ENCODE assay signal across 28 mouse cellular contexts in the genomic region with DNA sequence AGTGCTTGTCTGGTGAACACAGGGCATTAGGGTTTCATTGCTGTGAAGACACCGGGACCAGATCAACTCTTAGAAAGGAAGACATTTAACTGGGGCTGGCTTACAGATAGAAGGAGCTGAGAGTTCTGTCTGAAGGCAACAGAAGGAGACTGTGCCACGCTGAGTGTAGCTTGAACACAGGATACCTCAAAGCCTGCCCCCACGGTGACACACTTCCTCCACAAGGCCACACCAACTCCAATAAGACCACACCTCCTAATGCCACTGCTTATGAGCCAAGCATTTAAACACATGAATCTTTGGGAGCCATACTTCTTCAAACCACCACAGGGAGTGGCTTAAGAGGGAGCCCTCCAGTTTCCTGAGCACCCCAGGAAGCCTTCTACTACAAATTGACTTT. TPM values are rescaled to one million over a fixed set of nuclear protein-coding genes. Genes with fewer than 3 reads are reported as not detected.
DNase-seq lines count a peak whose midpoint lies in the region; ATAC-seq and TF ChIP-seq lines count a peak whose summit lies in the region.
"Had no signal": no experiment of that assay in that cellular context is flagged by ENCODE, and none has a peak within 500 bp of the region (broad histone marks: within the 10 kb centered on the region; RNA-seq: fewer than 3 reads in every experiment).

No protein-coding gene starts in this region.

- peak overlapping the region; percentile 47 for H3K27ac ChIP-seq in cerebellum, adult 2 months (ENCODE audit: insufficient read depth, low read length)
- peak overlapping the region; percentile 25; the same call in 1 of the 2 replicates for H3K27ac ChIP-seq in spleen, adult 2 months (ENCODE audit: insufficient read depth, low read length)
- no peak overlapping the region for H3K27ac ChIP-seq in forebrain, postnatal 0 days (ENCODE audit: low read depth, low read length)
- H3K27ac ChIP-seq: embryonic facial prominence, embryonic 12.5 days; forebrain, embryonic 10.5 days; forebrain, embryonic 15.5 days; hindbrain, embryonic 14.5 days; limb, embryonic 12.5 days; liver, embryonic 15.5 days; lung, embryonic 15.5 days; neural tube, embryonic 12.5 days had no signal

- no peak for TF ChIP-seq POLR2A in cerebellum, adult 2 months (IDR thresholded peaks at IDR 0.05; ENCODE audit: borderline replicate concordance, insufficient read depth, low read length)
- TF ChIP-seq POLR2A in spleen, adult 2 months (IDR thresholded peaks at IDR 0.05; ENCODE audit: low read depth, low read length): no peak

- H3K4me3 ChIP-seq in cerebellum, adult 2 months (replicated peaks; ENCODE audit: insufficient read depth, low read depth, low read length): no peak overlapping the region
- no peak overlapping the region for H3K4me3 ChIP-seq in spleen, adult 2 months (ENCODE audit: extremely low read depth, insufficient read depth, insufficient read length)
- no peak overlapping the region for H3K4me3 ChIP-seq in forebrain, postnatal 0 days (ENCODE audit: low read depth, low read length)
- H3K4me3 ChIP-seq: embryonic facial prominence, embryonic 12.5 days; forebrain, embryonic 10.5 days; forebrain, embryonic 15.5 days; heart, embryonic 12.5 days; limb, embryonic 12.5 days; liver, embryonic 15.5 days; lung, embryonic 15.5 days; neural tube, embryonic 12.5 days had no signal

- no peak for DNase-seq in cerebellum, adult 2 months
- DNase-seq in cerebellum, postnatal 36 days: no peak
- peak; percentile 12 to 23 for DNase-seq in spleen, adult 2 months (ENCODE audit: low read depth in 1 of 2, low spot score in 2 of 2)
- DNase-seq in spleen, adult 12 weeks (ENCODE audit: low spot score): no peak
- DNase-seq in splenic B cell, adult 2 months (ENCODE audit: low read depth, low spot score): peak; percentile 44
- DNase-seq in forebrain, postnatal 0 days: no peak
- DNase-seq in kidney, adult 18-20 months: no peak
- DNase-seq: cerebellum, adult 9-10 months; embryo, embryonic 11 days; gastrocnemius, postnatal 10 days; kidney, adult 9 months; kidney, postnatal 10 days; right cerebral cortex, adult 18-20 months; thymus, postnatal 14 days had no signal

- no peaks in the 10 kb centered on the region for H3K27me3 ChIP-seq in cerebellum, adult 2 months (ENCODE audit: control insufficient read depth, insufficient read depth, low read length)
- no peaks in the 10 kb centered on the region for H3K27me3 ChIP-seq in spleen, adult 2 months (ENCODE audit: control insufficient read depth, insufficient read depth, low read length)
- no peaks in the 10 kb centered on the region for H3K27me3 ChIP-seq in splenic B cell, adult 2 months (ENCODE audit: control insufficient read depth, insufficient read depth, low read length, poor library complexity, severe bottlenecking)
- H3K27me3 ChIP-seq in forebrain, postnatal 0 days (ENCODE audit: insufficient read depth, low read length): no peaks in the 10 kb centered on the region
- H3K27me3 ChIP-seq: embryonic facial prominence, embryonic 12.5 days; forebrain, embryonic 15.5 days; heart, embryonic 12.5 days; limb, embryonic 12.5 days; liver, embryonic 15.5 days; lung, embryonic 15.5 days; neural tube, embryonic 12.5 days; Patski had no signal

- peak; percentile 40 for ATAC-seq in activated CD4-positive, CD25-positive, alpha-beta regulatory T cell, adult 4 months
- ATAC-seq in forebrain, postnatal 0 days: no peak
- ATAC-seq: forebrain, embryonic 15.5 days; intestine, embryonic 16.5 days; midbrain, embryonic 16.5 days; Patski had no signal

- 87% methylated on average over 3 of the region's 3 CpGs for WGBS in cerebellum, adult 2 months
- 36% methylated on average over 3 of the region's 3 CpGs for WGBS in spleen, adult 2 months
- WGBS in forebrain, postnatal 0 days: 87% methylated on average over 3 of the region's 3 CpGs

- no peaks in the 10 kb centered on the region for H3K36me3 ChIP-seq in spleen, adult 2 months (ENCODE audit: control insufficient read depth, insufficient read depth, low read length)
- no peaks in the 10 kb centered on the region for H3K36me3 ChIP-seq in splenic B cell, adult 2 months (ENCODE audit: control insufficient read depth, insufficient read depth, low read length, poor library complexity, severe bottlenecking)
- no peaks in the 10 kb centered on the region for H3K36me3 ChIP-seq in forebrain, postnatal 0 days (ENCODE audit: insufficient read depth)
- H3K36me3 ChIP-seq: embryonic facial prominence, embryonic 12.5 days; forebrain, embryonic 10.5 days; forebrain, embryonic 15.5 days; limb, embryonic 12.5 days; lung, embryonic 15.5 days; neural tube, embryonic 12.5 days had no signal

- H3K4me1 ChIP-seq in cerebellum, adult 2 months (ENCODE audit: control insufficient read depth, insufficient read depth, low read length): peaks cover 14% of the 10 kb centered on the region; the same call in 1 of the 2 replicates
- peaks cover 5% of the 10 kb centered on the region; the same call in 1 of the 2 replicates for H3K4me1 ChIP-seq in spleen, adult 2 months (ENCODE audit: control insufficient read depth, insufficient read depth, insufficient read length)
- H3K4me1 ChIP-seq in forebrain, postnatal 0 days (ENCODE audit: insufficient read depth): no peaks in the 10 kb centered on the region
- H3K4me1 ChIP-seq: embryonic facial prominence, embryonic 12.5 days; forebrain, embryonic 15.5 days; liver, embryonic 15.5 days; lung, embryonic 15.5 days; neural tube, embryonic 12.5 days had no signal

- H3K9me3 ChIP-seq in forebrain, postnatal 0 days (ENCODE audit: low read length): no peaks in the 10 kb centered on the region
- H3K9me3 ChIP-seq: embryonic facial prominence, embryonic 12.5 days; forebrain, embryonic 10.5 days; forebrain, embryonic 15.5 days; heart, embryonic 12.5 days; limb, embryonic 12.5 days; liver, embryonic 15.5 days; lung, embryonic 15.5 days; neural tube, embryonic 12.5 days had no signal

- no peak for TF ChIP-seq CTCF in cerebellum, adult 2 months (IDR thresholded peaks at IDR 0.05; ENCODE audit: borderline replicate concordance, insufficient read depth, low read depth, low read length)
- TF ChIP-seq CTCF in spleen, adult 2 months (IDR thresholded peaks at IDR 0.05; ENCODE audit: extremely low read depth, insufficient read depth, insufficient read length, insufficient replicate concordance): no peak
- TF ChIP-seq CTCF in forebrain, postnatal 0 days (IDR thresholded peaks at IDR 0.05; ENCODE audit: low read depth): no peak

- H3K9ac ChIP-seq in forebrain, postnatal 0 days: no peak overlapping the region
- H3K9ac ChIP-seq: embryonic facial prominence, embryonic 12.5 days; forebrain, embryonic 15.5 days; heart, embryonic 12.5 days; hindbrain, embryonic 14.5 days; limb, embryonic 12.5 days; liver, embryonic 15.5 days; lung, embryonic 15.5 days; neural tube, embryonic 12.5 days had no signal

- H3K4me2 ChIP-seq in forebrain, postnatal 0 days (ENCODE audit: low read depth): no peak overlapping the region
- H3K4me2 ChIP-seq: embryonic facial prominence, embryonic 12.5 days; forebrain, embryonic 15.5 days; heart, embryonic 12.5 days; hindbrain, embryonic 14.5 days; limb, embryonic 12.5 days; liver, embryonic 15.5 days; lung, embryonic 15.5 days; midbrain, embryonic 11.5 days; neural tube, embryonic 12.5 days had no signal

RNA-seq across cellular contexts. Expression of gene Aak1, which starts 51.2 kb away (rescaled TPM):
- polyA plus RNA-seq in cerebellum, adult 2 months (2012; rRNA removed): 152 and 165 TPM in 2 replicates
- 21.5 and 22.1 TPM in 2 replicates for polyA plus RNA-seq in spleen, adult 2 months (2012; rRNA removed)
- polyA plus RNA-seq in activated CD4-positive, CD25-positive, alpha-beta regulatory T cell, adult 4 months (2017; shearing (Covaris generic)): 10 to 100 TPM; 20.8 to 23.4 TPM
- total RNA-seq in forebrain, postnatal 0 days (2014; rRNA removed): 45.5 and 57.6 TPM in 2 replicates
- 21.4 and 31.0 TPM in 2 replicates for polyA plus RNA-seq in forebrain, postnatal 0 days (2015; fragmentation: Nextera tagmentation; extraction: Ambion mirVana)

Comparison
In these comparisons a context has a peak if more than half of its experiments do, and no peak if none do; other contexts are left out.
1. DNase-seq: peak in spleen, adult 2 months (2 of 2) and splenic B cell, adult 2 months (single experiment); none in cerebellum, adult 2 months (0 of 2), cerebellum, postnatal 36 days (0 of 2), spleen, adult 12 weeks (single experiment), forebrain, postnatal 0 days (single experiment) and kidney, adult 18-20 months (single experiment).